Mouse (Mus musculus): ENCODE data around the gene Tmem131. TPM values are rescaled to one million over a fixed set of nuclear protein-coding genes. Genes with fewer than 3 reads are reported as not detected.
A peak's percentile ranks its signal among the peaks of the same experiment; 100 is the strongest.

Tmem131 gene
- polyA plus RNA-seq, 1 experiment: 44.8 TPM

- DNase-seq (ENCODE audit: extremely low spot score in 1 of 2, low spot score in 1 of 2): no peak
These were observed 197.8 kb downstream of the Tmem131 start for GRCm38 (mm10) chr1:36745661-36746060.

- peak; percentile 67 to 92 for DNase-seq (ENCODE audit: extremely low spot score in 1 of 2, low spot score in 1 of 2)
These were observed 199.1 kb downstream of the Tmem131 start for GRCm38 (mm10) chr1:36744268-36744944.

DNA sequence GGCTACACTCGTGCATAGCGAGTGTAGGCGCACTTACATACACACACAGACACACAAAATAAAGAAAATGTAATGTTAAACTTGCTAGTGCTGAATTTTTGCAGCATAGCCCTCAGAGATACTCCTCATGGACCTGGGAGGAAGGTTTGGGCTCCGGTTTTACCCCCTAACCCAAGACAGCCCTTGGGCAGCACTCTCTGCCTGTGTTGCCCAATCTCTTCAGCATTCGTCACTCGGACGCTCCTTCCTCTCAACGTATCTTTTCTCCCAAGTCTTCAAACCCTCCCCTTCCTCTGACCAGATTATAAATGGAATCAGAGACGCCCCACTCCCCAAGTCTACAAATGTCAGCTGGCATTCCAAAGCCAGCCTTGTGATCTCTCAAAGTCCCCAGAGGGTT lies 200.4 kb downstream of the Tmem131 start:
- no peak for DNase-seq (ENCODE audit: extremely low spot score in 1 of 2, low spot score in 1 of 2)

Other genes starting within 250 kb of the Tmem131 start
- gene 4933424G06Rik, start 233.5 kb downstream of the Tmem131 start, polyA plus RNA-seq (2012; rRNA removed): 0.10 and 0.46 TPM in 2 replicates
- 362 and 413 TPM in 2 replicates for gene Actr1b, start 229.2 kb downstream of the Tmem131 start, polyA plus RNA-seq (2012; rRNA removed)
- gene Zap70, start 181.9 kb downstream of the Tmem131 start, polyA plus RNA-seq (2012; rRNA removed): 2.5 and 3.7 TPM in 2 replicates
- 1.0 and 2.2 TPM in 2 replicates for gene Vwa3b, start 82.9 kb upstream of the Tmem131 start, polyA plus RNA-seq (2012; rRNA removed)

Measured in frontal cortex, adult 2 months (tissue).